Mouse (Mus musculus) liver, adult 2 months (tissue): ENCODE results near the gene Arpc3. TPM values are rescaled to one million over a fixed set of nuclear protein-coding genes. Genes with fewer than 3 reads are reported as not detected.
"Not testable (repeated sequence)": the region's sequence is repeated elsewhere in the genome, so short reads cannot be mapped to it uniquely, and the experiment has no call there.

Experiments used
- DNase-seq: peaks from one replicate; pipeline ENCODE4 v3.0.0-alpha.2; 2011; ENCODE audit warnings: low read depth, low spot score; ENCODE audit errors: extremely low read depth
- H3K27ac ChIP-seq: fragments of 200-500 bp; replicated peaks from 2 replicates; pipeline ENCODE4 v1.5.1; 2012; ENCODE audit warnings: low read depth, mild to moderate bottlenecking, control low read depth, inconsistent platforms, low read length; ENCODE audit not compliant: insufficient read depth
- H3K27me3 ChIP-seq: fragments of 200-500 bp; 2 replicates; pipeline ENCODE4 v1.6.1; 2012; ENCODE audit warnings: mild to moderate bottlenecking, moderate library complexity, low read length, inconsistent platforms; ENCODE audit not compliant: control insufficient read depth, insufficient read depth
- H3K36me3 ChIP-seq: fragments of 200-500 bp; 2 replicates; pipeline ENCODE4 v1.6.1; 2012; ENCODE audit warnings: low read length, inconsistent platforms; ENCODE audit not compliant: control insufficient read depth, insufficient read depth
- H3K4me1 ChIP-seq: fragments of 200-500 bp; 2 replicates; pipeline ENCODE4 v1.6.1; 2011; ENCODE audit warnings: low read length; ENCODE audit not compliant: control insufficient read depth, insufficient read depth
- H3K4me3 ChIP-seq: fragments of 200-500 bp; 2 replicates; pipeline ENCODE4 v1.5.1; 2011; ENCODE audit warnings: low read depth, mild to moderate bottlenecking, control low read depth, low read length, moderate library complexity; ENCODE audit not compliant: insufficient read depth
- H3K79me2 ChIP-seq: fragments of 200-500 bp; 2 replicates; pipeline ENCODE4 v1.6.1; 2012; ENCODE audit warnings: inconsistent platforms, mild to moderate bottlenecking, low read length, moderate library complexity; ENCODE audit not compliant: control insufficient read depth, insufficient read depth
- H3K9ac ChIP-seq: fragments of 200-500 bp; 2 replicates; pipeline ENCODE4 v1.6.1; 2012; ENCODE audit warnings: low read depth, mild to moderate bottlenecking, control low read depth, inconsistent platforms, low read length
- CTCF ChIP-seq: fragments of 200-500 bp; IDR thresholded peaks from 2 replicates; pipeline ENCODE4 v1.5.1; 2011; ENCODE audit warnings: low read depth, low read length, control low read depth
- POLR2A ChIP-seq: fragments of 200-500 bp; IDR thresholded peaks from 2 replicates; pipeline ENCODE4 v1.6.1; 2011; ENCODE audit warnings: low read length, control low read depth; ENCODE audit not compliant: insufficient read depth; ENCODE audit errors: extremely low read depth
- WGBS: fragments of 180-500 bp; shearing (Covaris S2); methylation state at CpG from one replicate; pipeline ENCODE4 v1.1.7; 2018; 5-methylcytosine and 5-hydroxymethylcytosine counted together
- polyA plus RNA-seq: library from polyadenylated mRNA; depleted of rRNA; stranded (reverse); fragments of >200 nt; gene quantifications from 2 replicates; pipeline ENCODE4 v1.2.3, GENCODE M21; 2012
- total RNA-seq: library from RNA; depleted of rRNA; stranded (reverse); fragments of >200 nt; gene quantifications from 2 replicates; pipeline ENCODE4 v1.2.3, GENCODE M21; 2014

Arpc3 gene
- total and polyA plus RNA-seq, 2 experiments = 119 to 121 TPM

DNA sequence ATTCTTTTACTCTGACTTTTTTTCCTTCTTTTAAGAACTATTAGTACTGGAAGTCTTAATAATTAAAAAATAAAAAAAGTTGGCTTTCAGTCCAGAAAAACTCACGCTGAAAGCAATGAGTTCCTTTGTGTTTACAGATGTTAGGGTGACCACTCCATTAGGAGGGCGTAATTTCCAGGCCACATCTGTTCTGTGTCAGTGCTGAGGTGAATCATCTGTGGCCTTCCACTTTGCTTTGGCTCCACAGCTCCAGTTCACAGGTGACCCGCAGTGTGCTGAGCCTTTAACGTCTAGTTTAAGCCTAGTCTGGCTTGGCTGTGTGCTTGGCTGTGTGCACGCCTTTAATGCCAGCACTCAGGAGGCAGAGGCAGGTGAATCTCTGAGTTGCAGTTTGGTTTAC lies 20.2 kb downstream of the Arpc3 start:
- no peaks in the 10 kb centered on the region for H3K79me2 ChIP-seq
- no peaks in the 10 kb centered on the region for H3K27me3 ChIP-seq
- no peak overlapping the region for H3K9ac ChIP-seq
- H3K36me3 ChIP-seq = peaks cover 2% of the 10 kb centered on the region; the same call in 1 of the 2 replicates
- H3K4me1 ChIP-seq = no peaks in the 10 kb centered on the region
- no peak for DNase-seq
- WGBS = 76% methylated on average over 5 of the region's 5 CpGs
- no peak overlapping the region for H3K4me3 ChIP-seq
- no peak overlapping the region for H3K27ac ChIP-seq
- no peak for TF ChIP-seq CTCF
- no peak for TF ChIP-seq POLR2A

- no peak overlapping the region for H3K4me3 ChIP-seq
- H3K79me2 ChIP-seq = no peaks in the 10 kb centered on the region
- WGBS = 72% methylated on average over 6 of the region's 6 CpGs
- H3K9ac ChIP-seq = no peak overlapping the region
- TF ChIP-seq POLR2A (no peak), CTCF (no peak)
- no peaks in the 10 kb centered on the region for H3K4me1 ChIP-seq
- H3K36me3 ChIP-seq = no peaks in the 10 kb centered on the region
- no peaks in the 10 kb centered on the region for H3K27me3 ChIP-seq
- H3K27ac ChIP-seq = no peak overlapping the region
- no peak for DNase-seq
Measured at GRCm38 (mm10) chr5:122412826-122413225, 21.1 kb downstream of the Arpc3 start.

GRCm38 (mm10) chr5:122414351-122414750 lies 22.7 kb downstream of the Arpc3 start:
- 93% methylated on average over 5 of the region's 5 CpGs for WGBS
- DNase-seq = no peak
- H3K9ac ChIP-seq = no peak overlapping the region
- H3K36me3 ChIP-seq = no peaks in the 10 kb centered on the region
- H3K27ac ChIP-seq = no peak overlapping the region
- H3K79me2 ChIP-seq = no peaks in the 10 kb centered on the region
- H3K4me3 ChIP-seq = no peak overlapping the region
- TF ChIP-seq CTCF = no peak
- no peak for TF ChIP-seq POLR2A
- H3K27me3 ChIP-seq = no peaks in the 10 kb centered on the region
- H3K4me1 ChIP-seq = no peaks in the 10 kb centered on the region

DNA sequence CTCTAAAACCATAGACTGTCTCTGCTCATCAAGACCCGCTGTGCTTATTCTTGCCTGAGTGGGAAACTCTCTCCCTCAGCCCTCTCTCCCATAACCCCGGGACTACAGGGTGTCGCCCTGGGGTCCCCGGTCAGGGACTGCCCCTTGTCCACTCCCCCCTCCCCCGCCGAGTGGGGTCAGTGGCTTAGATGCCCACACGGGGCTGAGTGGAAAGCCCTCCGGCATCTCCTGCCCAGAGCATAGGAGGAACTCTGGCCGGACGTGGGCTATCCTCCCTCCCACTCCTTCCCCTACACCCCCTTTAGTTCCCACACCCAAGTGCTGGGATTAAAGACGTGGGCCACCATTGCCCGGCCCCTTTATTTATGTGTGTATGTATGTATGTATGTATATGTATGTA lies 23.8 kb downstream of the Arpc3 start:
- Histone ChIP-seq H3K9ac (no peak overlapping the region), H3K27me3 (no peaks in the 10 kb centered on the region), H3K4me1 (no peaks in the 10 kb centered on the region), H3K36me3 (no peaks in the 10 kb centered on the region), H3K79me2 (no peaks in the 10 kb centered on the region), H3K27ac (no peak overlapping the region), H3K4me3 (no peak overlapping the region)
- DNase-seq = no peak
- WGBS = 87% methylated on average over 12 of the region's 12 CpGs
- TF ChIP-seq POLR2A = no peak
- no peak for TF ChIP-seq CTCF

DNA sequence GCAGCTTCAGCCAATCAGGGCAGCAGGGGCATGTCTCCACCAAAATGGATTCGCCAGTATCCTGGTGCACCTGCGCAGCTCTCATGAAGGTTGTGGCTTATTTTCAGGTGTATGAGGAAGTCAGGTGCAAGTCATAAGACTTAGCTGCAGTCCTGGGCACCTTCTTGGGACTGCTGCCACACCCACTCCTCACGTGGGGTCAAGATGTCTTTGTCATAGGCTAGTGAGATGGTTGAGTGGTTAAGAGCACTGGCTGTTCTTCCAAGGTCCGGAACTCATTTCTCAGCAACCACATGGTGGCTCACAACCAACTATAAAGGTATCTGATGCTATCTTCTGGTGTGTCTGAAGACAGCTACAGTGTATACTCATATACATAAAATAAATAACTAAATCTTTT lies 29.0 kb downstream of the Arpc3 start:
- H3K27me3 ChIP-seq, H3K27ac ChIP-seq, DNase-seq, H3K4me1 ChIP-seq, H3K9ac ChIP-seq, H3K4me3 ChIP-seq, H3K36me3 ChIP-seq: not testable (repeated sequence)
- peaks cover 12% of the 10 kb centered on the region for H3K79me2 ChIP-seq
- WGBS = 60% methylated on average over 4 of the region's 4 CpGs

- peak; percentile 81 for DNase-seq
- Histone ChIP-seq H3K27ac (peak within 1 kb of the TSS; percentile 77), H3K9ac (peak within 1 kb of the TSS; percentile 90), H3K79me2 (peaks cover 12% of the 10 kb centered on the region), H3K36me3 (no peaks in the 10 kb centered on the region), H3K4me3 (peak within 1 kb of the TSS; percentile 79), H3K4me1 (peaks cover 9% of the 10 kb centered on the region), H3K27me3 (no peaks in the 10 kb centered on the region)
- WGBS = 9% methylated on average over 17 of the region's 17 CpGs
- peak; percentile 20; the same call in 1 of the 2 replicates for TF ChIP-seq CTCF
- TF ChIP-seq POLR2A = no peak
Measured at GRCm38 (mm10) chr5:122421271-122422068, 29.8 kb downstream of the Arpc3 start, which contains the start of gene Anapc7. Gene Anapc7 (plus strand): TSS chr5:122421693.
